Mouse (Mus musculus): Measurements from ENCODE around the gene Gm28870. TPM values are rescaled to one million over a fixed set of nuclear protein-coding genes. Genes with fewer than 3 reads are reported as not detected.
"Not testable (repeated sequence)": the region's sequence is repeated elsewhere in the genome, so short reads cannot be mapped to it uniquely, and the experiment has no call there.

Gene Gm28870
- not detected for total RNA-seq (2021)

- DNase-seq: not testable (repeated sequence)
Measured at GRCm38 (mm10) chrY:50096976-50097375, at the start of gene Gm28870. TSS of gene Gm28870 (plus strand) at chrY:50097276.
